Mouse (Mus musculus) lung, postnatal 0 days (tissue): ENCODE results near the gene Tpst2. TPM values are rescaled to one million over a fixed set of nuclear protein-coding genes. Genes with fewer than 3 reads are reported as not detected.

Experiments used
- ATAC-seq: fragments of 200-750 bp; cut with Nextera tagmentation; 2 replicates; pipeline ENCODE4 v1.8.0; 2017; ENCODE audit warnings: moderate library complexity
- DNase-seq: peaks from one replicate; pipeline ENCODE4 v3.0.0-alpha.2; 2016; ENCODE audit warnings: low spot score
- H3K27ac ChIP-seq: fragments of 300-500 bp; sonication (generic); 2 replicates; pipeline ENCODE4 v1.5.1; 2014; ENCODE audit warnings: antibody characterized with exemption, mild to moderate bottlenecking, low read length, mixed read lengths
- H3K27me3 ChIP-seq: fragments of 300-500 bp; sonication (generic); replicated peaks from 2 replicates; pipeline ENCODE4 v1.6.1; 2014; ENCODE audit warnings: low read length, mixed read lengths; ENCODE audit not compliant: insufficient read depth
- H3K36me3 ChIP-seq: fragments of 300-500 bp; sonication (generic); 2 replicates; pipeline ENCODE4 v1.6.1; 2014; ENCODE audit warnings: low read length, mixed read lengths; ENCODE audit not compliant: insufficient read depth
- H3K4me1 ChIP-seq: fragments of 300-500 bp; sonication (generic); 2 replicates; pipeline ENCODE4 v1.6.1; 2014; ENCODE audit warnings: antibody characterized with exemption, low read depth, low read length, mixed read lengths; ENCODE audit not compliant: insufficient read depth
- H3K4me2 ChIP-seq: fragments of 300-500 bp; sonication (generic); replicated peaks from 2 replicates; pipeline ENCODE4 v1.6.1; 2014; ENCODE audit warnings: low read depth, mild to moderate bottlenecking, low read length, moderate library complexity, mixed read lengths
- H3K4me3 ChIP-seq: fragments of 300-500 bp; sonication (generic); 2 replicates; pipeline ENCODE4 v1.5.1; 2014; ENCODE audit warnings: low read depth, low read length
- H3K9ac ChIP-seq: fragments of 300-500 bp; sonication (generic); replicated peaks from 2 replicates; pipeline ENCODE4 v1.6.1; 2014; ENCODE audit warnings: low read depth, mild to moderate bottlenecking
- H3K9me3 ChIP-seq: fragments of 300-500 bp; sonication (generic); 2 replicates; pipeline ENCODE4 v1.6.1; 2016; ENCODE audit warnings: low read length, mixed read lengths
- CTCF ChIP-seq: IDR thresholded peaks from 2 replicates; pipeline ENCODE4 v1.5.1; 2016; ENCODE audit warnings: antibody characterized with exemption, mild to moderate bottlenecking
- EP300 ChIP-seq: IDR thresholded peaks from 2 replicates; pipeline ENCODE4 v1.6.1; 2016; ENCODE audit warnings: antibody characterized with exemption, mild to moderate bottlenecking, control low read depth
- WGBS: fragments of 180-500 bp; shearing (Covaris S2); extraction: QIAGEN DNeasy Blood & Tissue Kit; methylation state at CpG from one replicate; pipeline ENCODE4 v1.1.7; 2014; 5-methylcytosine and 5-hydroxymethylcytosine counted together
- polyA plus RNA-seq: library from polyadenylated mRNA; unstranded; fragments of >200 nt; fragmentation: Nextera tagmentation; extraction: Ambion mirVana; gene quantifications from 2 replicates; pipeline ENCODE4 v1.2.1, GENCODE M21; 2015

Tpst2 gene
- polyA plus RNA-seq, 1 experiment from 2014 or later = 106 TPM

- Histone ChIP-seq H3K9me3 (no peaks in the 10 kb centered on the region), H3K27ac (peak overlapping the region; percentile 82), H3K4me1 (peaks cover 9% of the 10 kb centered on the region), H3K9ac (no peak overlapping the region), H3K4me3 (peak overlapping the region; percentile 23), H3K27me3 (no peaks in the 10 kb centered on the region), H3K4me2 (peak overlapping the region; percentile 73), H3K36me3 (peaks cover 7% of the 10 kb centered on the region; the same call in 1 of the 2 replicates)
- TF ChIP-seq CTCF (no peak), EP300 (peak; percentile 48)
- ATAC-seq (peak; percentile 66), DNase-seq (peak; percentile 88)
- 22% methylated on average over 24 of the region's 24 CpGs for WGBS
Observed at GRCm38 (mm10) chr5:112324637-112325545, 48.4 kb downstream of the Tpst2 start.

- DNase-seq = peak; percentile 98
- Histone ChIP-seq H3K27me3 (no peaks in the 10 kb centered on the region), H3K36me3 (peaks cover 14% of the 10 kb centered on the region; the same call in 1 of the 2 replicates), H3K27ac (peak within 1 kb of the TSS; percentile 82), H3K9me3 (no peaks in the 10 kb centered on the region), H3K4me2 (peak within 1 kb of the TSS; percentile 73), H3K4me1 (peaks cover 9% of the 10 kb centered on the region), H3K9ac (peak within 1 kb of the TSS; percentile 80), H3K4me3 (peak within 1 kb of the TSS; percentile 95)
- peak; percentile 94 for ATAC-seq
- 7% methylated on average over 48 of the region's 48 CpGs for WGBS
- TF ChIP-seq EP300 (no peak), CTCF (0 out of 2 replicates have a peak, but pooled peaks have one; percentile 20)
Observed at GRCm38 (mm10) chr5:112325546-112326445, 49.3 kb downstream of the Tpst2 start, which contains the start of gene Tfip11. TSS of gene Tfip11 (plus strand) at chr5:112326358.

DNA sequence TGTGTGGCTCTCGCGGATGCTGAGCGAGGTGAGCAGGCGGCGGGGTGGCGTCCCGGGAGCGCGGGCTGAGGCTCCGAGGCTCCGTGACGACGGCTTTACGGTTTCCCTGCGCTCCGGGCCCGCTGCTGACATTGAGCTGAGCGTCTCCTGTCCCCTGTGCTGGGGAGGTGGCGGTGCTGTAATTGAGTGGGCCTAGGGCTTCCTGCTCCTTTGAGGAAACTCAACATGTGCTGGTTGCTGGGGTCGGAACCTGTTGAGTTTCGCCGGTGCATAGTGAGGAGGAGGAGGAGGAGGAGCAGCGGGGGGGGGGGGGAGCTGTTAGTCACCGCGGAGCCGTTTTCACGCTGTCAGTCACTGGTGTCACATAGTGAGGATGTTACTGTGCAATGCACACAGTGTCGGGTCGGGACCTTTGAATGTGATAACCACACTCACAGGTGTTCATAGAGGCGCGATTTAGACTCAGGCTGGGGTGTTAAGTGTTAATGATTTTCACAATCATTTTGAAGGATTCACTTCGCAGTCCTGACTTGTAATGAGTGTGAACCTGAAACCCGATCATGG, 50.0 kb downstream of the Tpst2 start:
- peak overlapping the region; percentile 80 for H3K9ac ChIP-seq
- H3K4me3 ChIP-seq = peak overlapping the region; percentile 95
- H3K4me1 ChIP-seq = peaks cover 9% of the 10 kb centered on the region
- H3K9me3 ChIP-seq = no peaks in the 10 kb centered on the region
- H3K27ac ChIP-seq = peak overlapping the region; percentile 69
- no peak for TF ChIP-seq EP300
- no peak for TF ChIP-seq CTCF
- DNase-seq (no peak), ATAC-seq (peak; percentile 31)
- no peaks in the 10 kb centered on the region for H3K27me3 ChIP-seq
- 1% methylated on average over 28 of the region's 33 CpGs for WGBS
- peaks cover 22% of the 10 kb centered on the region for H3K36me3 ChIP-seq
- peak overlapping the region; percentile 73 for H3K4me2 ChIP-seq

DNA sequence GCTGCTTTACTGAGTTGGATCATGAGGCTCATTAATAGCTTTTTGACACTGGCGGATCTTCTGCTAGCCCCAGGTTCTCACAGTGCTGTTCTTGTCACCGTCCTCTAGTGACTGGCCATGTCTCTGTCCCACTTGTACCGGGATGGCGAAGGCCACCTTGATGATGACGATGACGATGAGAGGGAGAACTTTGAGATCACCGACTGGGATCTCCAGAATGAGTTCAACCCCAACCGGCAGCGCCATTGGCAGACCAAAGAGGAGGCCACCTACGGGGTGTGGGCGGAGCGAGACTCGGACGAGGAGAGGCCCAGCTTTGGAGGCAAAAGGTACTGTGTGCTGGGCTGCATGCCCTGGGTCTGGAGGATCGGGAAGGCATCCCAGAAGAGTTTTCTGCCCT, 51.4 kb downstream of the Tpst2 start:
- peaks cover 9% of the 10 kb centered on the region for H3K4me1 ChIP-seq
- no peak overlapping the region for H3K9ac ChIP-seq
- no peak overlapping the region for H3K4me2 ChIP-seq
- H3K27me3 ChIP-seq = no peaks in the 10 kb centered on the region
- ATAC-seq = no peak
- 94% methylated on average over 15 of the region's 15 CpGs for WGBS
- peaks cover 29% of the 10 kb centered on the region for H3K36me3 ChIP-seq
- no peak for DNase-seq
- no peak for TF ChIP-seq EP300
- no peak for TF ChIP-seq CTCF
- H3K9me3 ChIP-seq = no peaks in the 10 kb centered on the region
- H3K4me3 ChIP-seq = no peak overlapping the region
- H3K27ac ChIP-seq = no peak overlapping the region

DNA sequence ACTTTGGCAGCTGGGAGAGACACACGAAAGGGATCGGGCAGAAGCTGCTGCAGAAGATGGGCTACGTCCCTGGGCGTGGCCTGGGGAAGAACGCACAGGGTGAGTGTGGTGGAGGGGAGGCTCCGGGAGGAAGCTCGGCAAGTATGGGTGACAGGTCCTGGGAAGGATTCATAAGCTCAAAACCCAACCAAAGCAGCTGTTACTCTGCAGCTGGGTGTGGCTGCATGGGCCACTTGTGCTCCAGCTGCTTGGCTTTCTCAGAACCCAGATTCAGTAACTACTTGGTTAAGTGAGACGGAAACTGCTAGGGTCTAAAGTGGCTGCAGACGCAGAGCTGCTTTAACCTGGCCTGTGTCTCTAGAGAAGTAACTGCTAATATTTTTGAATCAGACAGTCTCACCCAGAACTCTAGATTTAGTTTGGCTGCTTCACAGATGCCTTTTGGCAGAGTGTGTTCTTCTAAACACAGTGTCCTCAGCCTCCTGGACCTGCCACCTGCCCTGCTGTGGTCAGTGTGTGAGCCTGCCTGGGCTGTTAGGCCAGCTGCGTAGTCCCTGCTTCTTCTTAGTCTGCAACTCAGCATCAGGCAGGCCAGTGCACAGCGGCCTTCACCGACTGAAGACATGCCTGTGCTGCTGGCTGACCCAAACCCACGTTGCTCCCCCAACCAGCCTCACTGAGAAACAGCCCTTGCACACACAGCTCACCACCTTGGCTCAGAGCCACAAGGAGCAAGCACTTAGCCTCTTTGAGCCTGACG, 53.5 kb downstream of the Tpst2 start:
- Histone ChIP-seq H3K9ac (no peak overlapping the region), H3K9me3 (no peaks in the 10 kb centered on the region), H3K4me1 (peaks cover 9% of the 10 kb centered on the region), H3K4me2 (no peak overlapping the region), H3K36me3 (peaks cover 47% of the 10 kb centered on the region), H3K27me3 (no peaks in the 10 kb centered on the region), H3K4me3 (no peak overlapping the region), H3K27ac (no peak overlapping the region)
- 90% methylated on average over 14 of the region's 14 CpGs for WGBS
- DNase-seq (no peak), ATAC-seq (no peak)
- TF ChIP-seq EP300 = no peak
- TF ChIP-seq CTCF = no peak
